Mouse (Mus musculus): Measurements from ENCODE around the gene Nipbl.

DNA sequence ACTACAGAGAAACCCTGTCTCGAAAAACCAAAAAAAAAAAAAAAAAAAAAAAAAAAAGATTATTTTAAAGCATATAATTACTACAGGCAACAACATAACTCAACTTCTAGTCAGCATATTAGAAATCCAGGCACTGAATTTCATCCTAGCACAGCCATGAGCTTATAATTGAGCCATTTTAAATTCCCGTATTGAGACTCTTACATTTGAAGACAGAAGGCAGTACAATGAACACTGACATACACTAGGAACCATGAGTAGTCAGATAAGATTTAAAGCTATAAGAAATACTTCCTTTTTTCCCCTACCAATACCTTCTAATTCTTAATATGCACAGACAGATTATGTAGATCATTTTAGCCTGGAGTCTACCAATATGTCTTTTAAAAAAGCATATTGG, 11.7 kb downstream of the Nipbl start:
- TF ChIP-seq CTCF (IDR thresholded peaks at IDR 0.05; ENCODE audit: low read depth, low read length) (no peak), GATA1 (IDR thresholded peaks at IDR 0.05; ENCODE audit: borderline replicate concordance, low read length) (no peak), POLR2AphosphoS5 (IDR thresholded peaks at IDR 0.05; ENCODE audit: insufficient replicate concordance, low read depth, low read length) (no peak), TAL1 (conservative IDR thresholded peaks at IDR 0.05; ENCODE audit: low read depth, low read length) (no peak), GATA2 (IDR thresholded peaks at IDR 0.05; ENCODE audit: borderline replicate concordance, low read depth, low read length) (no peak)

Data from G1E (cell line).